Mouse (Mus musculus) left cerebral cortex, adult 8-10 months (tissue): ENCODE measurements at regions not wholly inside any gene's neighbourhood (a gene's known extent, or its start where the extent isn't known, plus 50 kb on each side); places are given as distances from the start of the nearest gene placed in this dataset.

Source experiments
- DNase-seq, 2 experiments: peaks; one replicate each; pipeline ENCODE4 v3.0.0; 2022; ENCODE audit warnings: low spot score in 2 of 2

GRCm38 (mm10) chr16:18683556-18683955 is 53.8 kb upstream of the Sept5 start:
- no peak for DNase-seq

GRCm38 (mm10) chr16:18686044-18686761 is 56.4 kb upstream of the Sept5 start:
- no peak for DNase-seq

- DNase-seq: peak; percentile 22 to 75
These were observed 57.2 kb upstream of the Sept5 start for GRCm38 (mm10) chr16:18686916-18687315.

- DNase-seq: peak; percentile 17 to 23
These were observed 57.6 kb upstream of the Sept5 start for GRCm38 (mm10) chr16:18687367-18687766.

- no peak for DNase-seq
These were observed 65.8 kb upstream of the Sept5 start for GRCm38 (mm10) chr16:18695596-18695995.

GRCm38 (mm10) chr16:18696074-18696819 is 66.5 kb upstream of the Sept5 start:
- peak; percentile 29 to 80 for DNase-seq

- no peak for DNase-seq
These were observed 67.0 kb upstream of the Sept5 start for GRCm38 (mm10) chr16:18696820-18697168.

- DNase-seq: no peak
These were observed 72.5 kb upstream of the Cldn5 start for GRCm38 (mm10) chr16:18704126-18704525.

GRCm38 (mm10) chr16:18705028-18705648 is 71.5 kb upstream of the Cldn5 start:
- no peak for DNase-seq

- DNase-seq: no peak
These were observed 65.0 kb upstream of the Cldn5 start for GRCm38 (mm10) chr16:18711637-18712125.

GRCm38 (mm10) chr16:18713017-18713416 is 63.6 kb upstream of the Cldn5 start:
- no peak for DNase-seq

GRCm38 (mm10) chr16:18715381-18715780 is 61.3 kb upstream of the Cldn5 start:
- DNase-seq: no peak

GRCm38 (mm10) chr16:18718040-18718439 is 58.6 kb upstream of the Cldn5 start:
- DNase-seq: no peak

GRCm38 (mm10) chr16:18720433-18721233 is 56.0 kb upstream of the Cldn5 start:
- no peak for DNase-seq

GRCm38 (mm10) chr16:18723186-18723843 is 53.3 kb upstream of the Cldn5 start:
- DNase-seq: no peak

GRCm38 (mm10) chr16:18723874-18724273 is 52.8 kb upstream of the Cldn5 start:
- no peak for DNase-seq

GRCm38 (mm10) chr16:18724706-18725105 is 51.9 kb upstream of the Cldn5 start:
- DNase-seq: no peak
